Mouse (Mus musculus): Measurements from ENCODE around the gene Fam221a.

GRCm38 (mm10) chr6:49397466-49397865, 29.9 kb downstream of the Fam221a start:
- no peak; the same call in 1 of the 2 replicates for TF ChIP-seq CTCF (IDR thresholded peaks at IDR 0.05; ENCODE audit: low read depth, low read length)
- no peak for TF ChIP-seq POLR2A (IDR thresholded peaks at IDR 0.05; ENCODE audit: extremely low read depth, insufficient read depth, low read length)
